Mouse (Mus musculus) c-Kit-negative CD71-positive TER-119-positive erythroid progenitor cells, embryonic 14.5 days (primary cell): ENCODE data around the gene Fam102a.

Source experiments
- DNase-seq: peaks from one replicate; pipeline ENCODE4 v3.0.0-alpha.2; 2013; ENCODE audit warnings: low read depth, low spot score

The Fam102a gene

GRCm38 (mm10) chr2:32608141-32608777 lies 73.1 kb downstream of the Fam102a start:
- DNase-seq: no peak

DNA sequence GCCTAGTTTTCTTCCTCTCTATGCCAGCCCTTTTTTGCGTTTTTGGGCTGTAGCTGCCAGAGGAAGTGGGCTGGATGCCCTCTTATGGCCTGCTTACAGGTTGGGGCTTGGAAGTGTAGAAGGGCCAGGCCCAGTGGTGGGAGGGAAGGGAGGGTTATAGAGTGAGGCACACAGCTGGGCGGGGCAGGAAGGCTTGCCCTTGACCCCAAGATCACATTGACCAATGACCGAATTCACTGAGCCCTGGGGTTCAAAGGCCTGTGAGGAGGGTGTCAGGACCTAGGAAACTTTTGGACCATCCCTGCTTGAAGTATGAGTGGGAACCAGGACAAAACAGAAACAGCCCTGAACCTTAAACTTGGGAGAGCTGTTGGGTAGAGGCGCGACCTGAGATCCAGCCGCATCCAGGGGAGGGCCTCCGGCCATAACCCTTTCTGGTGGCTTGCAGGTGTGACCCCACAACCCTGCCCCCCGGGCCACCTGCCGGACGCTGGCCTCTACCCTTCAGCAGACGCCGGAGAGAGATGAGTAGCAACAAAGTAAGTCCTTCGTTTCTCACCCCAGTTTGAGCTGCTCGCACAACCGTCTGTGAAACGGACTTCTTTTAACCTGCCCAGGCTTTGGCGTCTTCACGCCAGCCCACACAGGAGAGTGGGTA lies 73.8 kb downstream of the Fam102a start:
- no peak for DNase-seq

DNA sequence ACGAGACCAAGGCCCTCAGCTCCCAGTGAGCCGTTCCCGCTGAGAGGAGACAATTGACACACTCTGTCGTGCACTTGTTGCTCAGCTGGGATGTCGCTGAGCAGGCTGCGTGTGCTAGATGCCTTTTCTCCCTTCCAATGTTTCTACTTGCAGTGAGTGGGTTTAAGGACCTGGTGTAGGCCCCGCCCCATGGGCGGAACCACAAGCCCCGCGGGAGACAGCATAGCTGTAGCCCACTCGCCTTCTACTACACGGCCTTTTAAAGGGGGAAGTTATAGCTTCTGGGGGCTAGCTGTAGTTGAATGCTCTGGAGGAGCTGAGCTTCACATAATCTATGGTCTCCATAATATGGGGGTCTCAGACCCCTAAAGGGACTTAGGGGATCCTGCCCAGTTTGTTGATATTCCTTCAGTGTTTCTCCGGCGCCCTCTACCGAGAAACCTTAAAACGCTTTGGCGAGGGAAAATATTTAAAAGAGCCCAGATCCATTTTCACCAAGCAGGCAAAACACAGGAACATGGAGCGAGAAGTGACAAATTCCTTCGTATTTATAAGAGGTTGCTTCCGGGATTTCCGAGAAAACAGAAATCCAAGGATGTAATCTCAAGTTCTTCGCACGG lies 75.6 kb downstream of the Fam102a start:
- no peak for DNase-seq

GRCm38 (mm10) chr2:32612274-32612673 lies 77.1 kb downstream of the Fam102a start:
- DNase-seq: no peak

GRCm38 (mm10) chr2:32617109-32617508 lies 82.0 kb downstream of the Fam102a start:
- no peak for DNase-seq

GRCm38 (mm10) chr2:32617601-32618000 lies 82.5 kb downstream of the Fam102a start:
- no peak for DNase-seq

DNA sequence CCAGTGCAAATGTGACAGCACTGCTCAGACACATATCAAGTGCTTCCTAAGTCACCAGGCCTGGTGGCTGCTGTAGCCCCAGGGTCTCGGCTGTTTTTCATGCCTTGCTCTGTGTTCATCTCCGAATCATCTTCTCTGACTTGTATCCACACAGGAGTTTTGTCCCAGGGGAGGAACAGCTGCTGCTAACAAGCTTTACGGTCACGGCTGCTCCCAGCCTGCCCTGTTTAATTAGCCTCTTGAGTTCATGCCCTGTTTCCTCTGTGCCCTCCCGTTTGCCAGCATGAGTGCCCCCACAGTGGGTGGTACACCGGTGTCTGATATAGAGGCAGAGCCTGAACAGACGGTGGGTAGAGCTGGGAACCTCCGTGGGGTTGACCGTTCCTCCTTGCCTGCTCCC lies 82.9 kb downstream of the Fam102a start:
- no peak for DNase-seq
